Mouse (Mus musculus): ENCODE results near the gene Gm15217. TPM values are rescaled to one million over a fixed set of nuclear protein-coding genes. Genes with fewer than 3 reads are reported as not detected.

Gene Gm15217
- total RNA-seq (2012; rRNA removed) = not detected in 2 replicates

DNA sequence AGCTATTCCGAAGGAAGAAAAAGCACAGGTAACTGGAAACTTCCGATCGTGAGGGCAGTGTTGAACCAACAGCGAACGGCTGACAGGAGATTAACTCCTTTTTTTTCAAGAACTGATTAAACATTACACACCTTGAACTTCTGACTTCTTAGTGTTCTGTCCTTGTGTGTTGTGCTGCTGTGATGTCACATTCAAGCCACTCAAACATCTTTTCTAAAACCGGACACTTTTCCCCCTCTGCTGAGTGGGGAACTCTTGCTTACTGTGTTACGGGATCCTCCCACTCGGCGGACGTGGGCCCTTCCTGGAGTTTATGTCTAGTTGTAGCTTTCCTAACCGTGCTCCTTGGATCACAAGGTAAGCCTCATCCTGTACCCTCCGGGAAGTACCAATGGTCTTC is at the start of gene Gm15217:
Gm15217 (plus strand) TSS at position 130 of the 400 bp plus-strand sequence.
- Histone ChIP-seq H3K4me3 (ENCODE audit: insufficient read depth in 1 of 2, low read depth in 1 of 2, low read length in 2 of 2, poor library complexity in 1 of 2, severe bottlenecking in 1 of 2) (peak within 1 kb of the TSS; percentile 44 to 49), H3K9ac (ENCODE audit: insufficient read depth, low read depth, low read length, poor library complexity, severe bottlenecking) (peak within 1 kb of the TSS; percentile 50), H3K9me3 (ENCODE audit: control insufficient read depth, insufficient read depth, low read depth, low read length) (no peaks in the 10 kb centered on the region), H3K27ac (ENCODE audit: insufficient read depth, low read depth, low read length, poor library complexity, severe bottlenecking) (no peak within 1 kb of the TSS; the same call in 1 of the 2 replicates), H3K36me3 (ENCODE audit: control insufficient read depth, insufficient read depth, low read length, poor library complexity, severe bottlenecking) (peaks cover 13% of the 10 kb centered on the region), H3K4me1 (ENCODE audit: control insufficient read depth in 2 of 2, insufficient read depth in 2 of 2, low read length in 2 of 2, poor library complexity in 1 of 2) (peaks cover 0 to 11% of the 10 kb centered on the region in 2 experiments; a peak in 2 of 4 replicates)
- no peak for DNase-seq (ENCODE audit: low read depth, low spot score)
- in situ Hi-C loops (cut with MboI; ENCODE audit: low sequenced_read_pairs in 2 of 2, unreplicated experiment in 2 of 2) = no loop called here
- TF ChIP-seq ZC3H11A (IDR thresholded peaks at IDR 0.05; ENCODE audit: borderline replicate concordance, low read depth, low read length) = no peak
- TF ChIP-seq MAFK (IDR thresholded peaks at IDR 0.05; ENCODE audit: insufficient read depth, low read depth, low read length) = no peak
- TF ChIP-seq ZNF384 (IDR thresholded peaks at IDR 0.05; ENCODE audit: low read depth, low read length) = no peak
- no peak for TF ChIP-seq HCFC1 (IDR thresholded peaks at IDR 0.05; ENCODE audit: borderline replicate concordance, insufficient read depth, low read length)
- TF ChIP-seq CHD2 (IDR thresholded peaks at IDR 0.05; ENCODE audit: low read depth, low read length) = no peak

DNA sequence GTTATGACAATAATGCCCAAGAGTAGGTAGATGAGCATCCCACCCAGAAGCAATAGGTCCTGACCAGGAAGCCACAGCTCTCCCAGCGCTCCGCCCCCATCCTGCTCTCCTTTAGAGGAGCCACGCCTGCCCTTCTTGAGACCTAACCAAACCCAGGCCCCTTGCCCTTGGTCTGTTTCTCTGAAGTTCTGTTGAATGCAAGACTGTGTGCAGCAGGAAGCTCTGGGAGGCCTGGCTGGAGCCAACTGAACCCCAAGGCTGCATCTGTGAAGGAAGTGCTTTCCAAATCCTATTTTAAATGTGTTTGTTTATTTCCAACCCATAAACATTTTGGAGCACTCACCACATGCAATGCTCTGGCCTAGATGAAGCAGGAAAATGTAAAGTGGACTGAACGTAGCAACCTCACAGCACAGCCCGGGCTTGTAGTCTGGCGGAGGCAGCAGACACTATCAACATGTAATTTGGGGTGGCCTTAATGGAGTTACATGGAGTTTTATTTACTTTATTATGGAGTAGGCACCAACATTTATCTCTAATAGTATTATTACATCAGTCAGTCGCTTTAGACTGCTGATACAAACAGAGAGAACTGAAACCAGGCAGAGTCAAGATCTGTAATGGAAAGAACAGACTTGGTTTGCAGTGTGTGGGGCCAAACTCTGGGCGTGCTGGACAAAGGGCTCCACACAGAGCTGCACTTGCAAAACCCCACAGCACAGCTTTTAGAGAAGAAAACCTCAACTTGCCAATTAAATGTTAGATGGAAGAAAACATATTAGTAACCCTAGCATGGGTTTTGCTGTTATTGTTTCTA is 45.6 kb upstream of the Gm15217 start:
- Histone ChIP-seq H3K4me1 (ENCODE audit: control insufficient read depth in 2 of 2, insufficient read depth in 2 of 2, low read length in 2 of 2, poor library complexity in 1 of 2) (no peaks in the 10 kb centered on the region), H3K4me3 (ENCODE audit: insufficient read depth in 1 of 2, low read depth in 1 of 2, low read length in 2 of 2, poor library complexity in 1 of 2, severe bottlenecking in 1 of 2) (no peak overlapping the region), H3K9me3 (ENCODE audit: control insufficient read depth, insufficient read depth, low read depth, low read length) (no peaks in the 10 kb centered on the region), H3K36me3 (ENCODE audit: control insufficient read depth, insufficient read depth, low read length, poor library complexity, severe bottlenecking) (no peaks in the 10 kb centered on the region), H3K27ac (ENCODE audit: insufficient read depth, low read depth, low read length, poor library complexity, severe bottlenecking) (no peak overlapping the region), H3K9ac (ENCODE audit: insufficient read depth, low read depth, low read length, poor library complexity, severe bottlenecking) (no peak overlapping the region)
- in situ Hi-C loops (cut with MboI; ENCODE audit: low sequenced_read_pairs in 2 of 2, unreplicated experiment in 2 of 2) = no loop called here
- TF ChIP-seq CHD2 (IDR thresholded peaks at IDR 0.05; ENCODE audit: low read depth, low read length) = no peak
- TF ChIP-seq ZNF384 (IDR thresholded peaks at IDR 0.05; ENCODE audit: low read depth, low read length) = no peak
- TF ChIP-seq MAFK (IDR thresholded peaks at IDR 0.05; ENCODE audit: insufficient read depth, low read depth, low read length) = no peak
- DNase-seq (ENCODE audit: low read depth, low spot score) = no peak

DNA sequence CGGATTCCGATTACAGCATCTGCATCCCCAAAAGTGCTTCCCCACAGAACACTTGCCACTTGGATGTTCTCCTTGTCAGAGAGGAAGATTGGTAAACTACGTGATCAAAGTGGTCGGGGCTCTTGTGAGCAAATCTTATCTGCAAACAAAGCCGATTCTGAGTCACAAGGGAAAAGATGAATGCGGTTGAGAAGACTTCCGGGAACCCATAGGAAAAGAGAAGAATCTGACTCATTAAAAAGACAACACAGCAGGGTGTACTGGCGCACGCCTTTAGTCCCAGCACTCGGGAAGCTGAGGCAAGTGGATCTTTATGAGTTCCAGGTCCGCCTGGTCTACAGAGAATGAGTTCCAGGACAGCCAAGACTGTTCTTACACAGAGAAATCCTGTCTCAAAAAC is 40.4 kb upstream of the Gm15217 start:
- no peaks in the 10 kb centered on the region for H3K36me3 ChIP-seq (ENCODE audit: control insufficient read depth, insufficient read depth, low read length, poor library complexity, severe bottlenecking)
- no peak overlapping the region for H3K27ac ChIP-seq (ENCODE audit: insufficient read depth, low read depth, low read length, poor library complexity, severe bottlenecking)
- DNase-seq (ENCODE audit: low read depth, low spot score) = peak; percentile 40
- no peak overlapping the region for H3K4me3 ChIP-seq (ENCODE audit: insufficient read depth in 1 of 2, low read depth in 1 of 2, low read length in 2 of 2, poor library complexity in 1 of 2, severe bottlenecking in 1 of 2)
- in situ Hi-C loops (cut with MboI; ENCODE audit: low sequenced_read_pairs in 2 of 2, unreplicated experiment in 2 of 2) = no loop called here
- H3K4me1 ChIP-seq (ENCODE audit: control insufficient read depth in 2 of 2, insufficient read depth in 2 of 2, low read length in 2 of 2, poor library complexity in 1 of 2) = peaks cover 0 to 5% of the 10 kb centered on the region in 2 experiments; a peak in 2 of 4 replicates
- no peaks in the 10 kb centered on the region for H3K9me3 ChIP-seq (ENCODE audit: control insufficient read depth, insufficient read depth, low read depth, low read length)
- H3K9ac ChIP-seq (ENCODE audit: insufficient read depth, low read depth, low read length, poor library complexity, severe bottlenecking) = no peak overlapping the region
- TF ChIP-seq CHD2 (IDR thresholded peaks at IDR 0.05; ENCODE audit: low read depth, low read length) (no peak), HCFC1 (IDR thresholded peaks at IDR 0.05; ENCODE audit: borderline replicate concordance, insufficient read depth, low read length) (no peak), MAFK (IDR thresholded peaks at IDR 0.05; ENCODE audit: insufficient read depth, low read depth, low read length) (no peak), ZNF384 (IDR thresholded peaks at IDR 0.05; ENCODE audit: low read depth, low read length) (no peak), ZC3H11A (IDR thresholded peaks at IDR 0.05; ENCODE audit: borderline replicate concordance, low read depth, low read length) (no peak)

DNA sequence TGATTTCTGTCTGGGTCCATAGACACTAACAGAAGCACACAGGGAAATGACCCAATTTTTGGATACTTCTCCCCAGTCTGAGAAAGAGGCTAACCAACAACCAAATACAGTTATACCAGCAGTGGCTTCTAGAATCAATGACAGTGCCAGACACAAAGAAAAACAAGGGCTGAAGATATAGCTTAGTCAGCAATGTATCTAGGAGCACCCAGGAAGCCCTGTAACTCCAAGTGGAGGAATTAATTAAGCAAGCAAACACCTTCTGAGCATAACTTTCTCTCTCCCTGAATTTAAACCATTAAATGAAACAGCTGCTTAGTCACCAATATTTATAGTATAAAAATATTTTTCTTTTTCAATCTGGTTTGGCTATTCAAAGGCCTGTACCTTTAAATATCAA is 34.5 kb upstream of the Gm15217 start:
- Histone ChIP-seq H3K9me3 (ENCODE audit: control insufficient read depth, insufficient read depth, low read depth, low read length) (no peaks in the 10 kb centered on the region), H3K4me1 (ENCODE audit: control insufficient read depth in 2 of 2, insufficient read depth in 2 of 2, low read length in 2 of 2, poor library complexity in 1 of 2) (peaks cover 0 to 4% of the 10 kb centered on the region in 2 experiments; a peak in 1 of 4 replicates), H3K9ac (ENCODE audit: insufficient read depth, low read depth, low read length, poor library complexity, severe bottlenecking) (no peak overlapping the region), H3K4me3 (ENCODE audit: insufficient read depth in 1 of 2, low read depth in 1 of 2, low read length in 2 of 2, poor library complexity in 1 of 2, severe bottlenecking in 1 of 2) (no peak overlapping the region), H3K36me3 (ENCODE audit: control insufficient read depth, insufficient read depth, low read length, poor library complexity, severe bottlenecking) (no peaks in the 10 kb centered on the region), H3K27ac (ENCODE audit: insufficient read depth, low read depth, low read length, poor library complexity, severe bottlenecking) (no peak overlapping the region)
- TF ChIP-seq ZC3H11A (IDR thresholded peaks at IDR 0.05; ENCODE audit: borderline replicate concordance, low read depth, low read length) (no peak), MAFK (IDR thresholded peaks at IDR 0.05; ENCODE audit: insufficient read depth, low read depth, low read length) (peak; percentile 62; the same call in 1 of the 2 replicates)
- in situ Hi-C loops (cut with MboI; ENCODE audit: low sequenced_read_pairs in 2 of 2, unreplicated experiment in 2 of 2) = no loop called here
- no peak for DNase-seq (ENCODE audit: low read depth, low spot score)
